Mouse (Mus musculus) CH12.LX (cell line): ENCODE data around the gene Aldh4a1.

Experiments
- CTCF ChIP-seq, 2 experiments: IDR thresholded peaks in 1 of 2; conservative IDR thresholded peaks in 1 of 2; 2 replicates each; pipeline ENCODE4 v1.5.1; 2011 to 2012; ENCODE audit warnings: low read depth in 2 of 2, low read length in 2 of 2, improper control_type of control experiment in 1 of 2, inconsistent platforms in 1 of 2, mild to moderate bottlenecking in 1 of 2, moderate library complexity in 1 of 2
- MEF2A ChIP-seq: IDR thresholded peaks from 2 replicates; pipeline ENCODE4 v1.6.1; 2014; ENCODE audit warnings: low read depth, mild to moderate bottlenecking, inconsistent platforms, low read length, improper control_type of control experiment, borderline replicate concordance
- ZMIZ1 ChIP-seq: IDR thresholded peaks from 2 replicates; pipeline ENCODE4 v1.6.1; 2012; ENCODE audit warnings: low read depth, mild to moderate bottlenecking, inconsistent platforms, low read length, improper control_type of control experiment

GRCm38 (mm10) chr4:139601519-139602356, 20.9 kb upstream of the Aldh4a1 start:
- TF ChIP-seq ZMIZ1 (no peak), MEF2A (no peak), CTCF (conservative IDR thresholded peaks at IDR 0.05 in 1 of 2, IDR thresholded peaks at IDR 0.05 in 1 of 2; ENCODE audit: low read depth in 2 of 2, low read length in 2 of 2) (no peak)
